Mouse (Mus musculus) 3T3-L1 (cell line): ENCODE data around the gene Eml1.

ENCODE experiments used
- DNase-seq: peaks from one replicate; pipeline ENCODE4 v3.0.0-alpha.2; 2015; ENCODE audit warnings: low read depth, low spot score

Gene Eml1

DNA sequence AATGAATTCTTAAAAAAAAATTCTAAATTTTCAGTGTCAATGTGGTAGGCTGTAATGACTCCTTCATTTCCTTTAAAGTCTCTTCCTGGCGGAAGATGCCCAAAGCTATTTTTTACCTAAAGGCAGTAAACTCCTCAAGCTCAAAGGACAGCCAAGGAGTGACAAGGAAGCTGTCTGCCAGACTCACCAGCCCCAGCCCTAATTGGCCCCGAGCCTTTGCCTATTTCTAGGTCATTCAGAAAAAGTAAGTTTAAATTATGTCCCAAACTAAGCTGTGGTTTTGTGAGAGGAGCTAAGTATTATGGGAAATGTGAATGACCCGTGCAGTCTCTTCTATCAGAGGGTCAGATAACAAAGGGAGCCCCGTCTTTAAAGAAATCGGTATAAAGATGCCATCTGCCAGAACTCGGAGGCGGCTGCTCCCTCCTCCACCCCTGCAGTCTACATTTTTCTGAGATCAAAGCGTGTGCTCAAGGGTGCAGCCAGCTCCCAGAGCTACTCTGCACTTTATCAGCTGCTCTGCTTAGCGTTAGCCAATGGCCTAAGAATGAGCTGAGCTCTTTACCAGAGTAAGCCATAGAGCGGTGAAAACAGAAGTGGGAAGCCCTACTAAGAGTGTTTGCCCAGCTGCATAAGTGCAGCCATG is 175.9 kb downstream of the Eml1 start:
- no peak for DNase-seq

DNA sequence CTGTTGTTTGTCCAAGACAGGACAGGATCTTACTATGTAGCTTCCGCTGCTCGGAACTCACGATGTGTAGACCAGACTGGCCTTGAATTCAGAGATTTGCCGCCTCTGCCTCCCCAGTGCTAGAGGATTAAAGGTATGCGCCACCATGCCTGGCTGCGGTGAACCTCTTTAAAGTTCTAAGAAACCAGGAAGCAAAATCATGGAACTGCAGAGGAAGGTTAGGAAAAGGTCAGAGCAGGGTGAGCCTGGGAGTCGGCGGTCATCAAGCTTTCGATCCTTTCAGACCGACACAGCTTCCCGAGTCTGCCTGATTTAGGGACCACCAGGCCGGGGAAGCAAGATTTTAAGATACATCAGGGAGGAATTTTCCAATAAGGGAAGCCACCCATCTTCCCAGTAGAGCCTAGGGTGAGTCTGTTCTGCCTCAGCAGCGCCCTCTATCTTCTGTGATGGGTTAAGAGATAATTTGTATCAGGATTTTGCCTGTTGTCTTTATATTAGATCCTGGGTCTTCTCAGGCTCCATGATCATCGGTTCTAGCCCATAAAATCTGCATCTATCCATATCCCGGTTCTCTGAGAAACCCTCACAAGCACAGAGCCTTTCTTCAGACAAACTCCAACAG is 176.6 kb downstream of the Eml1 start:
- no peak for DNase-seq

DNA sequence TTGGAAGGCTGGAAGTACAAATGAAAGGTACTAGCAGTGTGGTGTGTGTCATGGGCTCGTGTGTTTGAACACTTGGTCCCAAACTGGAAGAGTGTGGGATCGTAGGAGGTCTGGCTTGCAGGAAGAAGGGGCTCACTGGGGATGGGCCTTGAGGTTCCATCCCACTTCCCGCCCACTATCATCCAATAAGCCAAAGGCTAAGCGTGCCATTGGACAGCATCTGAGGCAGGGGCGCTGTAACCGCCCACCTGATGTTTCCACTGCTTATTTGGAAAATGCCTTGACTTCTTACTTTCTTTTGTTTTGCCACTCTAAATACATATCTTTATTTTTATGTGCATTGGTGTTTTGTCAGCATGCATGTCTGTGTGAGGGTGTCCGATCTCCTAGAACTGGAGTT is 181.0 kb downstream of the Eml1 start:
- no peak for DNase-seq

DNA sequence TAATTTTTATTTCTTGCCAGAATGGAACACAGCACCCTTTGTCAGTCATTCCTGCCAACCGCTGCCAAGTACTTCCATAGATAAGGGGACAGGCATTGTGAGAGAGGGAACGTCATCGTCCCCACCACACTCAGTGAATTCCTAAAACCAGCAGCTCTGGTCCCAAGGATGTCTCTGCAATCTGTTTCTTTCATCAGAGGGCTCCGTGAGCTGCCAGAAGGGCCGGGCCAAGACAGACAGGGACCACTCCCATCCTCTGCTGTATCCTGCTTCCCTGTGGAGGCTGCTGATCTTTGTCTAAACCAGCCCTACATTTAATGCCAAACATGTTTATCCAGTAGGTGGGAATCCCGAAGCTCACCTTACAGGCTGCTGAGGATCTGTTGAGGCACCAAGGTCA is 182.3 kb downstream of the Eml1 start:
- no peak for DNase-seq

DNA sequence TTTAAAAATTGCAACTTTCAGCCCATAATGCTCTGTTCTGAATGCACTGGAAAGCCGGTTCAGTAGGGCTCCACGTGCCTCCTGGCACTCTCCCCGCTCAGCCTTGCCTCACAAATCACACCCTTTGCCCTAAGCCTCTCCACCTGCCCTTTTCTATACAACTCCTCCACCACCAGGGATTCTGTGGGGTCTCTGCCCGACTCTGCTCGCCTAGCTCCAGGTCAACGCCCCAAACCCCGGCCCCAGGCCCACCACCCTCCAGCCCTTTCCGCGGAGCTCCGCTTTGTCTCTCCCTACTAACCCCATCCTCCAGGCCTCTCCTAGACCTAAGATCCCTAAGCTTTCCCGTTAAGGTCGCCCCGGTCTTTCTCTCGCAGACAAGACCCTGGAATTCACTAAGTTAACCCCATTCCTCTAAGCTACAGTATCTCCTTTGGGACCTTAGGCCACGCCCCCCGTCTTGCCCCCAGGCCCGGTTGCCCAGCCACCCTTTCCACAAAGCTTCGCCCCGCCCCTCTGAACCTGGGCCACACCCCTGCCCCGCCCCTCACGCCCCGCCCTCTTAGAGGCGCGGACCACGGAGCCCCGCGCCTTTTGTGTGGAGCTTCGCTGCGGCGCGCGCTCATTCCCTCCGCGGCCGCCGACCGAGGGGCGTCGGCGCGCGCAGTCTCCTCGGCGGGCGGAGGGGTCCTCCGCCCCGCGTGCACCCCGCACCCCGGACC is 183.5 kb downstream of the Eml1 start, which contains the start of gene Evl:
Gene Evl (plus strand): TSS at position 601 of the 722 bp plus-strand sequence.
- DNase-seq: peak; percentile 82

DNA sequence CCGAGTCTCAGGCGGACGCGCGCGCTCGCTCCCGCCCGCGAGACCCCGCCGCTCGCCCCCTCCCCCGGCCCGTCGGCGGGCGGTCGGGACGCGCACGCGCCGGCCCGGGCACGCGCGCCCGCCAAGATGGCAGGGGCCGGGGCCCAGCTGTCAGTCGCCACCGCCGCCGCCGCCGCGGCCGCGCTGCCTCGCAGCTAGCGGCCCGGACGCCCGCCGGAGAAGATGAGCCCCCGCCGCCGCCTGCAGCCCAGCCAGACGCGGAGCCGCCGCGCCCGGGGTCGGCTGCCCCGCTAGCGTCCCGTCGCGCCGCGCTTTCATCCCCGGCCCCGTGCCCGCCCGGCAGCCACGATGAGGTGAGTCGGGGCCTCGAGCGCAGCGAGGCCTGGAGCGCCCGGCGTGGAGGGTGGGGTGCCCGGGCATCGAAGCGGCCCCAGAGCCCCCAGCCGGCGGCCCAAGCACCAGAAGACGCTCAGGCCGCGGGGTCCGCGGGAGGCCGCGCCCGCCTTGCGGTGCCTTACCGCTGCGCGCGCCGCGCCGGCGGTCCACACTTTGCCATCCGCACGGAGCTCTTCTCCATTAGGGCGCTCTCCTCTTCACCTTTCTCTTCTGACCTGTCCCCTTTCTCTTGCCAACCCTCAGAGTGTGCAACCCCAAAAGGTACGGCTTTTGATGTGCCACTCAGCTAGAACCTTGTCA is 184.3 kb downstream of the Eml1 start:
- DNase-seq: peak; percentile 28

DNA sequence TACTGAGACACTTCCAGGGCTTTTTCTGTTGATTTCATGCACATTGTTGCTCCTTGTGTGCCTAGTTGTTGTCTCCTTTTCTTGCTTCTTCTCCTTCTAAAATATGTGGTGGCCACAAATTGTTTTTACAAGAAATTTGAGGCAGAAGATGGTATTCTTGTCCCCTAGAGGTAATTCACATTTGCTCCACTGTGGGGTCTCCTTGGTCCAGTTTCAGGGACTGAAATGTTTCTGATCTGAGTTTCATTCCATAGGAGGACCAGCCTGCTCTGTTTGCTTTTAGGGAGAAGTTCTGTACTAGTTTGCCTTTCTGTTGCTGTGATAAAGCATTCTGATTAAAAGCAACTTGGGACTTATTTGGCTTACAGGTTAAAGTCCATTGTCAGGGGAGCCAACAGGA is 187.4 kb downstream of the Eml1 start:
- peak; percentile 12 for DNase-seq

DNA sequence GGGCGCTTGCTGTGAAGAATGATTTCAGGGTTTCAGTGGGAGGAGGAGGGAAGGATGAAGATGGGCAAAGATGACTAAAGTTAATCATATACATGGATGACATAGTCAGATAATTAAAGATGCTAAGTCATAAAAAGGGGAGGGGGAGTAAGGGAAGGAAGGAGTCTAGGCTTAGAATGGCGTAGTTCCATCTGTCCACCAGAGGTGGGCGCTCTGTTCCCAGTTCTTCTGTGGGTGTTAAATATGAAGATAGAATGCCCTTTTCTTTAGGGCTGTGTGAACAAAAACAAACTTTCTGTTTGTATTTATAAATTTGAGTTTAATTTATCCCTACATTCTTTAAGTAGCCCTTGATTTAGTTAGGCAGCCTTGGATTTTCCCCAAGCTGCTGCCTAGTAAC is 192.5 kb downstream of the Eml1 start:
- no peak for DNase-seq

DNA sequence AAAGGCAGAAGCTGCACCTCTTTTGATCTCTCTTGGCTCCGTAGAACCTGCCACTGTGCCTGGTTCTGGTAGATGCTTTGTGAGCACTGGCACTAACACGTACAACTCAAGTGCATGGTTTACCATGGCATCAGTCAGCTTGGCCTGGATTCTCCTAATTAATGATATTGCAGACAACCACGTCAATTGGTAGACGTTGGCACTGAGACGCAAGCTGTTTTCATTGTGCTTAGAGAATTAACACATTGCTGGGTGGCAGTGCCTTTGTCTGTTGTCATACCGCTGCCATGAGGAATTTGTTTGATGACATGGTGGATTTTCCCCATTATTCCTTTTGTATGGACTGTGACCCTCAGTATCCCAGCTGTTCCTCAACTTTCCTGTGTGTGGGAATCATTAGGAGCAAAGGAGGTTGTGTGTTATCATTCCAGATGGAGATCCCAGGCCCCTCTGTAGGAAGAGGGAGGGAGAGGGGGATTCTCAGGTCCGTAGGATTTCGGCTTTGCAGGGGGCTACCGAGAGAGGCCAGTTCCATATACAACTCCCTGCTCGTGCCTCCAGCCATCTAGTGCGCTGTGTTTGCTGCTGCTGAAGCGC is 194.3 kb downstream of the Eml1 start:
- no peak for DNase-seq

DNA sequence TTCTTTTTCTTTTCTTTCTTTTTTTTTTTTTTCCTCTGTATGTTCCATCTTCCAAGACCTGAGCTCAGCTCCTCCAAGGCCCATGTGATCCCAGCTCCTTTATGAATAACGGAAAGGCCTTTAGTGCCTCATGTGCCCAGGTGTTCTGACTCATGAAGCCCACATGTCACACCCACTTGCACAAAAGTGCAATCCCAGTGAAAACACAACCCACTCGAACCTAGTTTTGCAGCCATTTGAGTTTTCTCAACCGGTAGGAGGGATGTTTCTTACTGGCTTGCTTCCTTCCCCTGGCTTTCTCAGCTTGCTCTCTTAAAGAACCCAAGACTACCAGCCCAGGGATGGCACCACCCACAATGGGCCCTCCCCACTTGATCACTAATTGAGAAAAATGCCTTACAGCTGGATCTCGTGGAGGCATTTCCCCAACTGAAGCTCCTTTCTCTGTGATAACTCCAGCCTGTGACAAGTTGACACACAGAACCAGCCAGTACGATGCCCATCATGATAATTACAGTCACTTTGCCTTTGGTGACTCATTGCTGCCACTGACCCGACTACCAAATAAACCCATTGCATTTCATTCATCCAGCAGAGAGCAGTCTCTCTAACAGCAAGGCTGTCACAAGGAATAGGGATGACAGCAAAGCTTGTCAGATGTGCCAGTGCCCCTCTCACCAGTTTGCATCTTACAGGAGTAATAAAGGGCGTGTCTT is 208.6 kb downstream of the Eml1 start:
- DNase-seq: peak; percentile 15

DNA sequence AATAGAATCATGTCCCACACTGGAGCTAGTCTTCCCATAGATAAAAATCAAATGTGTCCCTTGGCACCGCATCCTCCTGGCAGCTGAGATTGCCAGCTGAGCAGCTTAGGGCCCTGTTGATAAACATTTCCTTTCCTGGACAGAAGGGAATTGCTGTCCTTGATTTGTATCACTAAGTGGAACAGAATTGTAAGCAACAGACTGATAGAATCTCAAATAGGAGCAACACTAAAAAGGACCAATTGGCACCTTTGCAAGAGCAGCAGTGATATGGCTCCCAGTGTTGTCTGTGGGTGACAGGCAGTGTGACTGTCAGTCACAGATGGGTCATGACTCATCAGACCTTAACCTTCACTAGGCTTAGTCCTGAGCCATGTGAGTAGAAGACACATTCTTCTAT is 213.0 kb downstream of the Eml1 start:
- peak; percentile 22 for DNase-seq
